Mouse (Mus musculus): ENCODE data around the gene Gas7. TPM values are rescaled to one million over a fixed set of nuclear protein-coding genes. Genes with fewer than 3 reads are reported as not detected.

The Gas7 gene
- polyA plus RNA-seq (2012; rRNA removed) = 235 and 239 TPM in 2 replicates

GRCm38 (mm10) chr11:67454874-67455526 is at the start of gene Gas7:
Gas7 (plus strand) TSS chr11:67455437.
- no peak for TF ChIP-seq POLR2A (IDR thresholded peaks at IDR 0.05; ENCODE audit: extremely low read depth, insufficient read depth, low read length)
- TF ChIP-seq CTCF (IDR thresholded peaks at IDR 0.05; ENCODE audit: extremely low read depth, insufficient read depth, low read length) = no peak
- Histone ChIP-seq H3K4me3 (ENCODE audit: insufficient read depth, low read length) (peak within 1 kb of the TSS; percentile 46), H3K27ac (ENCODE audit: insufficient read depth, low read length) (peak within 1 kb of the TSS; percentile 80), H3K4me1 (ENCODE audit: control insufficient read depth, insufficient read depth, low read length) (no peaks in the 10 kb centered on the region)

DNA sequence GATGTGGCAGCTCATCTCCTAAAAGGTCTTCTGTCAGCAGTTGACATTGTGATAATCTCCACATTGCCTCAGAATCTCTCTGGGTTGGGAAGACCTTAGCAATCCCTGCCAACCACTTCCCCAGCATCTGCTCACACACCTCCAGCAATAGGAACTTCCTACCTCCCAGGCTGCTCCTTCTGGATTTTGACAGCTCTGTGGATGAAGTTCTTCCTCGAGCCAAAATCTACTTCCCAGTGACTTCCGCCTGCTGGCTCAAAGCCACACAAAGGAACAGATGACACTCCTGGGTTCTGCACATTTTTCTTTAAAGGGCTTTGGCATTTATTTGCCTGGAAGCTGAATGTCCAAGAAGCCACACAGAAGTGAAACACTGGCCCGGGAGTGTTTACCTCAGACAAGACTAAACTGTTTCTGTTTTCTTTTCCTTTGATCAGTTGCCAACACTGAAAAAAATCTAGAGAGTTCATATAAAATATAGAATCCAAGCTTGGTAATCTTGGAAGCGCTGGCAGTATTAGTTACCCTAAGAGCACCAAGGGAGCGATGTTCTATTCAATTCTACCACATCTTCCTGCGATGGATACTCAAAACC is 40.8 kb upstream of the Gas7 start:
- Histone ChIP-seq H3K4me1 (ENCODE audit: control insufficient read depth, insufficient read depth, low read length) (no peaks in the 10 kb centered on the region), H3K27ac (ENCODE audit: insufficient read depth, low read length) (no peak overlapping the region), H3K4me3 (ENCODE audit: insufficient read depth, low read length) (no peak overlapping the region)
- TF ChIP-seq POLR2A (IDR thresholded peaks at IDR 0.05; ENCODE audit: extremely low read depth, insufficient read depth, low read length) (no peak), CTCF (IDR thresholded peaks at IDR 0.05; ENCODE audit: extremely low read depth, insufficient read depth, low read length) (no peak)

- Histone ChIP-seq H3K4me3 (ENCODE audit: insufficient read depth, low read length) (no peak overlapping the region), H3K4me1 (ENCODE audit: control insufficient read depth, insufficient read depth, low read length) (no peaks in the 10 kb centered on the region), H3K27ac (ENCODE audit: insufficient read depth, low read length) (no peak overlapping the region)
- TF ChIP-seq CTCF (IDR thresholded peaks at IDR 0.05; ENCODE audit: extremely low read depth, insufficient read depth, low read length) (no peak), POLR2A (IDR thresholded peaks at IDR 0.05; ENCODE audit: extremely low read depth, insufficient read depth, low read length) (no peak)
Observed at GRCm38 (mm10) chr11:67423575-67423974, 31.7 kb upstream of the Gas7 start.

DNA sequence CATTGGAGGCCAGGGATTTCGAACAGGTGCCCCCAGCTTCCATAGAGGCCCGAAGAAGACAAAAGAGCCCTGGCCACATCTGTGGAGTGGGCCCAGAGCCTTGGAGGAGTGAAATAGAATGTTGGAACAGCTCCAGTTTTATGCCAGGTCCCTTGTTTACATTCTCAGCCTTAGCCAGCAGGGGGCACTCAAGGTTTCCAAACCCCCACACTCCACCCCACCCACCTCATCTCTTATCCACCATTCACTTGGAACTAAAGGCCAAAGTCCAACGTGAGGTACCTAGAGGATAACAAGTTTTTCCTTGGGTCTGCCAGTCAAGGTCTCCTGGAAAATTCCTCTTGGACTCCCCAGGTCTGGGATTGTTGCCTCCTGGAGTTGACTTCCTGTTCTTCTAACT is 27.0 kb upstream of the Gas7 start:
- no peak overlapping the region for H3K4me3 ChIP-seq (ENCODE audit: insufficient read depth, low read length)
- peaks cover 2% of the 10 kb centered on the region for H3K4me1 ChIP-seq (ENCODE audit: control insufficient read depth, insufficient read depth, low read length)
- no peak overlapping the region for H3K27ac ChIP-seq (ENCODE audit: insufficient read depth, low read length)
- TF ChIP-seq POLR2A (IDR thresholded peaks at IDR 0.05; ENCODE audit: extremely low read depth, insufficient read depth, low read length) (no peak), CTCF (IDR thresholded peaks at IDR 0.05; ENCODE audit: extremely low read depth, insufficient read depth, low read length) (peak; percentile 52; the same call in 1 of the 2 replicates)

- no peak overlapping the region for H3K27ac ChIP-seq (ENCODE audit: insufficient read depth, low read length)
- H3K4me3 ChIP-seq (ENCODE audit: insufficient read depth, low read length) = no peak overlapping the region
- peaks cover 2% of the 10 kb centered on the region for H3K4me1 ChIP-seq (ENCODE audit: control insufficient read depth, insufficient read depth, low read length)
- TF ChIP-seq CTCF (IDR thresholded peaks at IDR 0.05; ENCODE audit: extremely low read depth, insufficient read depth, low read length) = no peak
- TF ChIP-seq POLR2A (IDR thresholded peaks at IDR 0.05; ENCODE audit: extremely low read depth, insufficient read depth, low read length) = no peak
Observed at GRCm38 (mm10) chr11:67429836-67430235, 25.4 kb upstream of the Gas7 start.

DNA sequence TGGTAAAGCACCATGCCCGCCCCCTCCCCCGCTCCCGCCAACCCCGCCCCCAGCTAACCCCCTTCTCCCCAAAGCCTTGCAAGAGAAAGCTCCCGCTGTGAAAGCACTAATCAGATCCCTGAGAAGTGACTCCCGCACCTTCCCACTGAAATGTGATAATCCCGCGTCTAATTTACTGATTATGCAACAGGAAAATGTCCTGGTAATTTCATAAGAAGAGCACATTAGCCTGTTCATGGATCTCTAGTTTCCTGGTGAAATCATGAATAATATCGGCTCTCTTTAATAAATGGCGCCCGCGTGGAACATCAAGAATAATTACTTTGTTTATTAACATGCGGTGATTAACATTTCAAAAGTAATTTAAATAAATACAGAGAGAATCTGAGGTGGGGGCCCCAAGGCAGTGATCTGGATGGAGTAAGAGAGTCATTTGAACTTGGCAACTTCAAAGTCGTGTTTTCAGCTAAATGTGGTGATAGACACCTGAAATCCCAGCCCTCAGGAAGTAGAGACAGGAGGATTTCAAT is 24.1 kb upstream of the Gas7 start:
- no peak overlapping the region for H3K27ac ChIP-seq (ENCODE audit: insufficient read depth, low read length)
- H3K4me3 ChIP-seq (ENCODE audit: insufficient read depth, low read length) = no peak overlapping the region
- H3K4me1 ChIP-seq (ENCODE audit: control insufficient read depth, insufficient read depth, low read length) = peaks cover 2% of the 10 kb centered on the region
- TF ChIP-seq CTCF (IDR thresholded peaks at IDR 0.05; ENCODE audit: extremely low read depth, insufficient read depth, low read length) = no peak
- TF ChIP-seq POLR2A (IDR thresholded peaks at IDR 0.05; ENCODE audit: extremely low read depth, insufficient read depth, low read length) = no peak

DNA sequence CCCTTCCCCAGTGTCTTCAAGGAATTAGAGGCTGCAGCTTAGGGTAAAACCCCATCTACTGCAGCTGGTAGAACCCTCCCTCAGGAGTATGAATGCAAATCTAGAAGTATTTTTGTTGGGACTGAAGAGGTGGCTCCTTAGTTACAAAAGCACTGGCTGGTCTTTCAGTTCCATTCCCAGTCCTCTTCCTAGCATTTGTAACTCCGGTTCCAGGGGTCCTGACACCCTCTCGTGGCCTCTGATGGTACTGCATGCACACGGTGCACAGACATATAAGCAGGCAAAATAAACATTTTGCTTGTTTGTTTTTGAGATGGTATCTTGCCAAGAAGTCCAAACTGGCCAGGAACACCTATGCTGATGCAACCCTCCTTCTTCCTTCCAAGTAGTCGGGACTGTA is 23.4 kb upstream of the Gas7 start:
- H3K4me3 ChIP-seq (ENCODE audit: insufficient read depth, low read length) = no peak overlapping the region
- TF ChIP-seq CTCF (IDR thresholded peaks at IDR 0.05; ENCODE audit: extremely low read depth, insufficient read depth, low read length) (no peak), POLR2A (IDR thresholded peaks at IDR 0.05; ENCODE audit: extremely low read depth, insufficient read depth, low read length) (no peak)
- H3K27ac ChIP-seq (ENCODE audit: insufficient read depth, low read length) = no peak overlapping the region
- H3K4me1 ChIP-seq (ENCODE audit: control insufficient read depth, insufficient read depth, low read length) = peaks cover 2% of the 10 kb centered on the region

GRCm38 (mm10) chr11:67433763-67434162 is 21.5 kb upstream of the Gas7 start:
- no peak for TF ChIP-seq POLR2A (IDR thresholded peaks at IDR 0.05; ENCODE audit: extremely low read depth, insufficient read depth, low read length)
- TF ChIP-seq CTCF (IDR thresholded peaks at IDR 0.05; ENCODE audit: extremely low read depth, insufficient read depth, low read length) = no peak
- H3K27ac ChIP-seq (ENCODE audit: insufficient read depth, low read length) = no peak overlapping the region

GRCm38 (mm10) chr11:67438746-67439145 is 16.5 kb upstream of the Gas7 start:
- no peak overlapping the region for H3K4me3 ChIP-seq (ENCODE audit: insufficient read depth, low read length)
- H3K27ac ChIP-seq (ENCODE audit: insufficient read depth, low read length) = no peak overlapping the region
- TF ChIP-seq CTCF (IDR thresholded peaks at IDR 0.05; ENCODE audit: extremely low read depth, insufficient read depth, low read length) (no peak), POLR2A (IDR thresholded peaks at IDR 0.05; ENCODE audit: extremely low read depth, insufficient read depth, low read length) (no peak)
- H3K4me1 ChIP-seq (ENCODE audit: control insufficient read depth, insufficient read depth, low read length) = no peaks in the 10 kb centered on the region

More at GRCm38 (mm10) chr11:67433763-67434162, 21.5 kb upstream of the Gas7 start:
- no peak overlapping the region for H3K4me3 ChIP-seq (ENCODE audit: insufficient read depth, low read length)
- peaks cover 2% of the 10 kb centered on the region for H3K4me1 ChIP-seq (ENCODE audit: control insufficient read depth, insufficient read depth, low read length)
